Mouse (Mus musculus) cerebellum, adult 2 months (tissue): ENCODE measurements at regions not wholly inside any gene's neighbourhood (a gene's known extent, or its start where the extent isn't known, plus 50 kb on each side); places are given as distances from the start of the nearest gene placed in this dataset.

Experiments used
- DNase-seq, 2 experiments: peaks; one replicate each; pipeline ENCODE4 v3.0.0; 2021
- H3K27ac ChIP-seq: fragments of 200-500 bp; 2 replicates; pipeline ENCODE4 v1.5.1; 2012; ENCODE audit warnings: low read length, control low read depth, inconsistent platforms; ENCODE audit not compliant: insufficient read depth
- H3K27me3 ChIP-seq: fragments of 200-500 bp; 2 replicates; pipeline ENCODE4 v1.6.1; 2012; ENCODE audit warnings: inconsistent platforms, mild to moderate bottlenecking, low read length, moderate library complexity; ENCODE audit not compliant: control insufficient read depth, insufficient read depth
- H3K4me1 ChIP-seq: fragments of 200-500 bp; 2 replicates; pipeline ENCODE4 v1.6.1; 2011; ENCODE audit warnings: low read length; ENCODE audit not compliant: control insufficient read depth, insufficient read depth
- H3K4me3 ChIP-seq: fragments of 200-500 bp; replicated peaks from 2 replicates; pipeline ENCODE3; 2011; ENCODE audit warnings: mild to moderate bottlenecking, low read depth, low read length, control low read depth; ENCODE audit not compliant: insufficient read depth
- CTCF ChIP-seq: fragments of 200-500 bp; IDR thresholded peaks from 2 replicates; pipeline ENCODE4 v1.5.1; 2011; ENCODE audit warnings: low read depth, mild to moderate bottlenecking, control low read depth, low read length, moderate library complexity, borderline replicate concordance; ENCODE audit not compliant: insufficient read depth
- POLR2A ChIP-seq: fragments of 200-500 bp; IDR thresholded peaks from 2 replicates; pipeline ENCODE4 v1.6.1; 2011; ENCODE audit warnings: low read length, control low read depth, borderline replicate concordance; ENCODE audit not compliant: insufficient read depth
- WGBS: fragments of 180-500 bp; shearing (Covaris S2); methylation state at CpG from one replicate; pipeline ENCODE4 v1.1.7; 2018; 5-methylcytosine and 5-hydroxymethylcytosine counted together

DNA sequence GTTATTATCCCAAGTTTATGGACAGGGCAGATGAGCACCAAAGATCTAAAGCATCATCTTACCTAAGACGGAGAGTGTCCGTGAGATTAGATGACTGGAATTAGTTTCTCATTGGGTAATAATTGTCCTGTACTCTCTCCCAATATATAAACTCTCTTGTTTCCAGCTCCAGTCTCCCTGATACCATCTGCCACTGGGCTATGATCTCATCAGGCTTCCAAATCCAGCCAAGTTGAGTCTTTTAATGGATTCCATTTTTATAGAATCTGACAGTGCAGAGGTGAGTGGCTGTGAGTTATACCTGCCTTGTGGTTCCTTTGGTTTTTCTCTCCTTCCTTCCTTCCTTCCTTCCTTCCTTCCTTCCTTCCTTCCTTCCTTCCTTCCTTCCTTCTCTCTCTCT, 63.1 kb downstream of the Tas2r118 start:
- Histone ChIP-seq H3K27ac (no peak overlapping the region), H3K27me3 (no peaks in the 10 kb centered on the region), H3K4me3 (no peak overlapping the region), H3K4me1 (peaks cover 2% of the 10 kb centered on the region; the same call in 1 of the 2 replicates)
- 17% methylated on average over 2 of the region's 2 CpGs for WGBS
- DNase-seq = peak; percentile 47 to 86
- TF ChIP-seq POLR2A (no peak), CTCF (no peak)
